Mouse (Mus musculus): ENCODE data around the gene Tef.

GRCm38 (mm10) chr15:81869985-81870384 is 67.8 kb downstream of the Tef start:
- TF ChIP-seq POLR2A (IDR thresholded peaks at IDR 0.05; ENCODE audit: low read depth, low read length) (no peak), CTCF (conservative IDR thresholded peaks at IDR 0.05; ENCODE audit: insufficient read depth, insufficient read length, low read depth, low read length) (no peak)
